Mouse (Mus musculus) thymus, postnatal 4 days (tissue): Measurements from ENCODE around the gene Wnt7a.

Experiments
- DNase-seq: peaks from one replicate; pipeline ENCODE4 v3.0.0; 2021

Gene Wnt7a

DNA sequence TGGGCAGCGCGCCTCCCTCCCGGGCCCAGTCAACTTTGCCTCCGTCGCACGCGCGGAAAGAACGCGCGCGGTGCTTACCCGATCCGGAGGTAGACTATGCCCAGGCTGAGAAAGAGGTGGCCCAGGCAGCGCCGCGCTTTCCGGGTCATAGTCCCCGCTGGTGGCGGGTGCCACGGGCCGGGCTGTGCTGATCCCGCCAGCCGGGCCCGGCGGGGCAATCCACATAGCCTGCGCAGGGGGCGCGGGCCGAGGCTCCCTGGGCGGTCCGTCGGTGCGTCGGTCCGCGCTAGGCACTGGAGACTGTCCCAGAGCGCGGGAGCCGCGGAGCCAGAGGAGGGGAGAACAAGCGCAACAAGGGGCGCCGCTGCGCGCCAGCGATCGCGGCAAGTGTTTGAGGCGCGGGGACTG lies at the start of gene Wnt7a:
Gene Wnt7a, minus strand, starts transcription at position 403 of the 408 bp plus-strand sequence.
- DNase-seq, result peak; percentile 51

DNA sequence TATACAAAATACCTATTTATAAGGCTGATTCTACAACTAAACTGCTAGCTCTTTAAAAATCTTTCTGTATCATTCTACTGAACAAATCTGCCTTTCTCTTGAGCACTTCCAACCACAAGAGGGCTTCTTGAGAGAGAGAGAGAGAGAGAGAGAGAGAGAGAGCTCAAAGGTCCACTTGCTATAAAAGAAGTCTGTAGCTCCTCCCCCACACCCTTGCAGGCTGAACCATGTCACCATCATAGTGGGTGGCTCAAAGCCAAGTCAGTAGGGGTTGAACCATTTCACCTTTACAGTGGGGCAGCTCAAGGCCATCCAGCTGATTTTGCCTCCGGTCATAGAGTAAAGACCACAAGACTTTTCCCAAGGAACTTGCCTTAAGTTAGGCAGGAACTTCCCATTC lies 48.3 kb upstream of the Wnt7a start:
- no peak for DNase-seq

DNA sequence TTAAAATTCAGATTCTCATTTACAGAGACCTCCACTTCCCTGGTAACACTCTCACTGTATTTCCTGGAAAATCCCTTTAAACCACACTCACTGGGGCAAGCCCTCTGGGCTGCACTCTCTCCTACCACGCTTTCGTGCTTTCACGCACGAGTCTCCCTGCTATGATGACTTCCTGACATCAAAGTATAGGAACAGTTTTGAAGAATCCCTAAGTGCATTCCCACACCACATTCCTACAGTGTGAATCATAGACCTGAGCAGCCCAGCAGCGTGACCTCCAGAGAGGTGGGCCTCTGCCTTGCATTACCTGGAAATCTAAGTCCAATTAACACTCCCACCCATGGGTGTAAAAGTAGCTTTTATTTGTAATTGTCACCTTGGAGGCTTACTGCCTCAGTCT lies 43.4 kb upstream of the Wnt7a start:
- no peak for DNase-seq

DNA sequence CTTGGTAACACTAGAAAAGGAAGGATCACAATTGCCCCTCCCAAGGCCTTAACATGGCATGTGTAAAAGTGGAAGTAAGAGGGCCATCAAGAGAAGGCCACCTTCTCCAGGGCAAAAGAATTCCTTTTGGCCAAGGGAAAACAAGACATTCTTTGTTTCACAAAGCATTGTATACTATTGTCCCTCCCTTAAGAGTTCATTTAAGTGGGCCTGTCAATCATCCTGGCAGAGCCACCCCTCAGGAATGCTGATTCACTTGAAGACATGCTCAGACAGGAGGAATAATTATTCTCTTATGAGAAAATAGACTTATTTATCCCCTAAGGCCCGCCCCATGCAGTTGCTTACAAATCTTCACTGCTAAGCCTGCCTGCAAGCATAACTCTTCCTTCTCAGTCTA lies 40.9 kb upstream of the Wnt7a start:
- DNase-seq, result no peak

DNA sequence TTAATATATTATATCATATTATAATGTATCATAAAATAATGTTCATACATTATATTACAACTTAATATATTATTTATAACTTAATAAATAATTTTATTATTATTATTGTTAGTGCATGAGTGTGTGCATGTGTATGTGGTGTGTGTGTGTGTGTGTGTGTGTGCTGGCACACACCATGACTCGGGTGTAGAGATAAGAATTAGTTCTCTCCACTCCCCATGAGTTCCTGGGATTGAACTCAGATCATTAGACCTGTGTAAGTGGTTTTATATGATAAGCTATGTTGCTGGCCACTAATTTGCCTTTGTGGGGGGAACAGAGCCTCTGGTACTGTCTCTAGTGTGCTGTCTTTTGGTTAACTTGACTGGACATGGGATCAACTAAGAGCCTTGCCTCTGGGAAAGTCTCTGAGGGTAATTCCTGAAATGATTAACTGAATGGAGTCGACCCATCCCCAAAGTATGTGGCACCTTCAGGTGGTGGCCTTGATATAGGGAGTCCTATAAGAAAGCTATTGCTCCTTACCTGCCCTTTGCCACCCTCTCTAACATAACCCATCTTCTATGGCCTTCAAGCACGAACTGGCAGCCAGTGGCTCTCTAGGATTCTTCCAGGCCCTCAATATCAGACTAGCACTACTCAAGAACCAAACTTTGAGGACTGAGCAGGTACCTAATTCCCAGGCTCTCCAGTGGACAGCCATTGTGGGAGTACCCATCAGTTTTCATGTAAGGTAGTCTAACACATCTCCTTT lies 38.5 kb upstream of the Wnt7a start:
- no peak for DNase-seq

DNA sequence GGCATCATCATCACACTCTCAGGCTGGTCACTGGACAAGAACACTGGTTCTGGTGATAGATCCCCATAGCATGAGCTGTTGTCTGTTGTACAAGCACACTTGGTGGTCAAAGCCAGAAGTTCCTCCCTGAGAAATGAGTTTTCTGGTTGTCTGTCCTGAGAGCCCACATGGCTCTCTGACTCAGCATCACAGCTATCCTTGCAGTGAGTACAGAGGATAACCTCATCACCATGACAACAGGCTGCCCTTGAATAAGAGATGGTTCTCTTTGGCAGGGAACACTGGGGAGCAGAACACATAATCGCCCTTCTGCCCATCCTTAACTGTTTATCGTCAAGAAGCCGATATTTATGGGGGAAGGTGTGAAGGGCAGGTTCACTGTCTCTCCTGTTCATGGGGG lies 34.2 kb upstream of the Wnt7a start:
- DNase-seq, result no peak

DNA sequence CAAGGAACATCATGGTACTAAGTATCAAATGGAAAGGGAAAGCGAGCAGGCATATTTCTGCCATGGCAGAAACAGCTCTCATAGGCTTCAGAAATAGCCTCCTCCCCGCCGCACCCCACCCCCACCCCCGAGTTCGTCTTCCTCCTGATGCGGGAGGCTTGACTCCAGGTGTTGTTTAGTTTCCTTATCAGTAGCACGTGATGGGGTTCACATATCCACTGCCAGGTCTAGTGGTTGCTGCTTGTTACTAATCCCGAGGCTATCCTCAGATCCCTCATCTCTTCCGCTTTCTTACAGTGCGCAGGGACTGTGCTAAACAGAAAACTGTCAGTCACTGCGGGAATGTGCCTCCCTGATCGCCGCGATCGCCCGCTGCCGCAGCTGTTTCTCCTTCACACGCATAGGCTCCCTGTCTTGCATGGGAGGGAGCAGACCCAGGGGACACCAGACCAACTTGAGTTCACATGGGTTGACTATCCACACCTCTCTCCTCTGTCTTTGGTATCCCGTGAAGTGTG lies 30.0 kb upstream of the Wnt7a start:
- DNase-seq, result peak; percentile 16

DNA sequence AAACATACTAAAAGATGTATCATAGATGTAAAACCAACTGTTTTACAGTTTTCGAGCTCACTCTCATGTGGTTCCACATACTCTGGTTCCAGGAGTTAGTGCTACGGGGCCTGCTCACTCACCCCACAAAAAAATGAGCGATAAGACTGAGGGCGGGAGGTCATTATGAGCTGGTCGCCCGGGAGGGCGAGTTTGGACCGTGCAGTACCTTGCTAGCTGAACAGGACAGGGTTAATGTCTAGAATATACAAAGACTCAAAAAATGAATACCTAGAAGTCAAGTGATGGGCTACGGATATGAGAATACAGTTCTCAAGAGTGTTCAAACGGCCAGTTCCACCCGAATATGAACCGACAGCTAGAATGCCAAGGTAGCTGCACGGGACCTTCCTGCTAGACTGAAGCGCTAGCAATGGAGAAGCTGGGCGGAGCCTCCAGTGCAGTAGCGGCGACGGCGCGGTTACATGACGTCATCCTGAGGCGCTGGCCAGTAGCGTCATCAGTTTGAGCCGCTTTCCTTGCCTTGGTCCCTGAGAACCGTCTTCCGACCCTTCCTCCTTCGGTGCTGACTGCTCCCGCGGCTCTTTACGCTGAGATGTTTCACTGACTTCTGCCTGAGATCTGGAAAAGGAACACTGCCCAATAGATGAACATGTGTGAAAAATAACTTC lies 29.4 kb upstream of the Wnt7a start:
- peak; percentile 97 for DNase-seq

DNA sequence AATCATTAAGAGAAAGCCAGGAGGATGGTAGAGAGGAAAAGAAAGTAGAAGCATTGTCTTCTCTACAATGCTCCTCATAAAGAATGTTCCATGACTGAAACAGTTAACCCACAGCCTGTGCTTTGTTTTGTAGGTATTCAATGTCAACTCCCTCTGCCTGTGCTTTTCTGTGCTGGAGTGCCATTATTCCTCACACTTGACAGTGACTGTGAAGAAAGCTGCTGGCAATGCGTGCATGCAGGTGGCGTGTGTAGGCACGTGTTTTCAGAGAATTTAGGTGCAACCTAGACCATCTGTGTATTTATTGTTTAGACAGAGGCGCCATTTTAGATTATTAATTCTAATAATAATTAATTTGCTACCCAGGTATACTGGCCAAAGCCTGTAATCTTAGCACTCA lies 13.0 kb upstream of the Wnt7a start:
- DNase-seq, result no peak

DNA sequence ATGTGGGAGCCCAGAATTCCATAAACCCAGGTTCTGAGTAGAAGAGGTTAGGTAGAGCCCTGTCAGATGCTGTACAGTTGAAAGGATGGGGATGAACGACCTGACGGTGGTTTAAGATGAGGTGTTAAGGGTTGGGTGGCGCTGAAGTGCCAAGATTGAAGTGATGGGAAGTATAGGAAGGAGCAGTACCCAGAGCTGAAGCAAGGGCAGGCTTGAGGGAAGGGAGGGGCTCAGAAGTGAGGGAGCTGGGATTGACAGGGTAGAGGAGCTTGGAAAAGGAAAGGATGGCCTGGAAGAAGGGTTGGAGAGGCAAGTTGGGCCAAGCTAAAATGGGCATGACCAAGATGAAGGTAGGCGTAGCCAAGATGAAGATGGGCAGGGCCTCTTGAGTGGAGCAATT lies 10.5 kb upstream of the Wnt7a start:
- no peak for DNase-seq

DNA sequence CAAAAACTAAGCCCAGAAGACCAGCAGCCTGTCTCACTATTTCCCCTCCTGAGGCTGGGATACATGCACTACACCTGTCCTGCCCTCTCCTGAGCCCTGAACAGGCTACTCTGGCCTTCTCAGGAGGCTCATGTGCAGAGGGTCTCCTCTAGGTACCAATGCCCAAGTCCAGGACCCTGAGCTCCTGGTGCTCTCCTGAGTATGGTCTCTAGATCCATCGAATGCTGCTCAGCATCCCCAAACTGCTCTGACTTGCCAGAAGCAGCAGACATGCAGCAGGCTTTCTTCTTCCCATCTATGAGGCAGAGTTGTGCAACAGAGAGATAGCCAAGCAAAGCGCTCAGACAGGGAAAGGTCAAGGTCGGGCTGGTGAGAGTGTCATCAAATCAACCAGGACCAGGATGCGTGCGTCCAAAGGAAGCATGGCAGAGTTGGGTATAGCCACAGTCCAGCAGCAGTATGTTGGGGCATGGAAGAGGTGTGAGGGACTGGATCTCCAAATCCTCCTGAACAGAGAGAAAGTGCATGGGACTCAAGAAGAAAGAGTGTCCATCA lies 6.2 kb upstream of the Wnt7a start:
- no peak for DNase-seq

DNA sequence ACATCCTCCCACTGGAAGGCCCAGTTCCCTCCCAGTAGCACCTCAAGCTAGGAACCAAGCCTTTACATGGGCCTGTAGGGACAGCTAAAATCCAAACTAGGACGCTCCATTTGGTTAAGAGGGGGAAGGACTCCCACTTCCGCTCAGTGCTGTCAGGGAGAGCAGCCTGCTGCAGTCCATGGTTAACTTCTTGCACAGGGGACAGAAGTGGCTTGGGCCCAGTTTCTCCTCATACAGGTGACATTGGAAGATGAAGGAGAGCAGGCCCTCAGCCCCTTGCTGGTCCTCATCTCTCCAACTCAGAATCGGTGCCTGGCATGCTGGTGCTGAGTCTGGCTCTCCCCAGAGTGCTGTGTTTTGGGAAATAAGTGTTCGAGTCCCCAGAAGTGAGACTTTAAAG lies 5.0 kb upstream of the Wnt7a start:
- DNase-seq, result no peak

DNA sequence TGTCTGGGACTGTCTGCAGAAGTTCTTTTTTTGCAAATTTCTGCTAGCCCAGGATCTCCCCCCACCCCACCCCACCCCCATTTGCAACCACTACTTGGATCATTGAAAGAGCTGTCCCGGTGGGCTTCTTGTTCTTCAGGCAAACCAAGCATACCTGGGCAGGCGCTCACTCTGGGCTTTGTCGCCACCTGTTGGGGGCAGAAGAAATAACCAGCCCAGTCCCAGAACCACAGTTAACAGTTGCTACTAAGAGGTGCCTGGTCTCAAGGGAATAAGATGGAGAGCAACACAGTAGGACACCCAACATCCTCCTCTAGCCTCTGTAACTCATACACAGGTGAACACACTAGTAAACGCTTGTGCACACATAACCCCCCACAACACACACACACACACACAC lies 3.7 kb upstream of the Wnt7a start:
- DNase-seq, result peak; percentile 72

DNA sequence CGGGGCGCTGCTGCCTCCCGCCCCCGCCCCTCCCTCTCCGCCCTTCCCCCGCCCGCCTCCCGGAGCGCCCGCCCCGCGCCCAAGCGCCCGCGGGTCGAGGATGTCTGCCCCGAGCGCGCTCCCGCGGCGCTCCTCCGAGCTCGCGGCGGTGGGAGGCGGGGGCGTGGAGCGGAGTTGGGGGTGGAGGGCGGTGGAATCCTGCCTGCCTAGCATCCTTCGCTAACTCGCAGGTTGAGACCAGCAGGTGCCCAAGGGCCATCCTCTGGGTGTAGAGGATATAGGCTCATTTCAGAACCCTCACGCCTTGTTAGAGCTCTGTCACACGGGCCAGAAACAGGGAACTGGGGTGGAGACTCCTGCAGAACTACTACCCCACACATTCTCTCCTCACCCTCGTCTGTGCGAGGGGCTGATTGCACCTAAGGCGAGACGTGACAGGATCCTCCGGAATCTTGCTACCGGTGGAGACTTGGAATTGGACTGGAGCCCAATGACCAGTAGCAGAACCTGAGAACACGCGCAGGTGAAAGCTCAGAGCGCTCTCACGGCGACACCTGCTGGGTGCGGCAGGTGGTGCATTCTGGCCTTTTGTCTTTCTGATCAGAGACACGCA lies 312 bp upstream of the Wnt7a start:
- peak; percentile 81 for DNase-seq

DNA sequence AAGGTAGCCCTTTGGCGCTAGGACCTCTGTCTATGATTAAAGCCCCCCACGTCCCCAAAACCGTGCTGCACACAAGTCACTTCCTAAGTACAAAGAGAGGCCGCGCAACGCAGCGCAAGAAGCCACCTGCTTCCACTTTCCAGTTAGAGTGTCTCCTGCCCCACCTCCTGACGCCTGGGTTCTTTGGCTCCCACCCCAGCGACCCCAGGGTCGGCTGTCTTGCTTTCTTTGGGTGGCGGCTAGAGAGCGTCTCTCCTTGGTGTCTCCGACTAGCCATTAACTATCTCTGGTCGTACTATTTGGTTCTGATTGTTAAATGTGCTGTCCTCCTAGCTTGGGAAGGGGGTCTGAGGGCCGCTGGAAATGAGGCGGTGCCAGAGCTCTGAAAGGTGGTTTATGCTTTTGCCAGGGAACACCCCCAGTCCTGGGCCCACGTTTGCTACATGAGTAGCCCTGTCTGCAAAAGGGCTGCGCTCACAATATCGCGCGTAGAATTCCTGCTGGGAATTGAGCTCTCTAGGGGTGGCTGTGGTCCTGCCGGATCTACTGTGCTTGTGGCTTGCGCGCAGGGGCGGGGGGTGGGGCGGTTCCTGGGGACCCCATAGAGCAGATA lies 889 bp downstream of the Wnt7a start:
- no peak for DNase-seq

DNA sequence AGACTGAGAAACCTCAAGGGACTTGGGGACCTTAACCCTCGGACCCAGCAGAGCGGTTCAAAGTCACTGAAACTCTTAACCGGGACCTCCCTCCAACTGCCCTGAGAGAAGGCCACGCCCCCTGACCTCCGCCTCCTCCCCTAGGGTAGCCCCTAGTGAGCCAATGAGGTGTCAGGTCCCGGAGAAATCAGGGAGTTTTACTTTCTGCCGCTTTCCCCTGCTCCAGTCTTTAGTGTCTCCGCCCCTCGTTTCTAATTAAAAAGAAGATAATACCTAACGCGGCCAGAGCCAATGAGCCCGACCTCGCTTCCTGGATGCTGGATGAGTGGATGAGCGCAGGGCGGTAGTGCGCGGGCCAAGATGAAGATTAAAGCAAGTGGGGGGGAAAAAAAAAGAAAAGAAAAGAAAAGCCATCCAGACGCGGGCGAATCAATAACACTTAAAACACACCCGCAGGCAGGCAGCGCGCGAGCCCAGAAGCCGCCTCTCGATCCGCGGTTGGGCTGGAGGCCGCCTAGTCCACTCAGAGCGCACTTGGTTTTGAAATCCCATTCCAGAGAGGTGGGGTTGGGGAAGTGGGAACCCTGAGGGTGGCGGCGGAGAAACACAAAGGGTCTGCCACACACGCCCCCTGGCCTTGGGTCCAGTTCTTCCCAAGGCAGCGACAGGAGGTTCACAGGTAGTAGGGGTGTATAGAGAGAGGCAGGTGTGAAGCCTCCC lies 1.6 kb downstream of the Wnt7a start:
- no peak for DNase-seq

DNA sequence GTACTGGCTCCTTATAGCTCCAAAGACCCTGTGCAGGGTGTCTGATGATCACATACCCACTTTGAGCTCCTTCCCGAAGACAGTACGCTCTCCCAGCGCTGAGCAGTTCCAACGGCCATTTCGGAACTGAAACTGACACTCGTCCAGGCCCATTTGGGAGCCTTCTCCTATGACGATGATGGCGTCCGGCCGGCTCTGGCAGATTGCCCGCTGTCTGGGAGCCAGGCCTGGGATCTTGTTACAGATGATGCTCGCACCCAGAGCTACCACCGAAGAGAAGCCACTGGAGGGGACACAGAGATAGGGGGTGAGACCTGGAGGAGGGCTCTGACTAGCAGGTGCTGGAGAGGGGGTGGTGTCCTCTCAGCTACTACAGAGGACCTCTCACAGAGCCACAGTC lies 2.5 kb downstream of the Wnt7a start:
- no peak for DNase-seq

DNA sequence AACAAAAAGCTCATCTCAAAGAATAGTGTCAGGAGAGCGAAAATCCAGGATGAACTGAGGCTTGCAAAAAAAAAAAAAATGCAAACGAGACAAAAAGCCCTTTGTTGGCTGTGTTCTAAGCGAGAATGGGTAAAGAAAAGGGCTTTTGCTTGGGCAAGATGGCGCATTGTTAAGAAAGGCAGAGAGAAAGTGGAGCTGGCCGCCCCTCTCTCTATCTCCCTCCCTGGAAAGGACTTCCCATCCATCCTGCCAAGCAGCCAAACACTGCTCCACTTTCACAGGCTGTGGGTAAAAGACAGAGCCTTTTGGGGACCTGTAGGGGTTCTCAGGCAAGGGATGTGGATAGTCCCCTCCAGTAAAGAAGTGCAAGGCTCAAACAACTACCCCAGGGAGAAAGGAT lies 9.6 kb downstream of the Wnt7a start:
- no peak for DNase-seq

DNA sequence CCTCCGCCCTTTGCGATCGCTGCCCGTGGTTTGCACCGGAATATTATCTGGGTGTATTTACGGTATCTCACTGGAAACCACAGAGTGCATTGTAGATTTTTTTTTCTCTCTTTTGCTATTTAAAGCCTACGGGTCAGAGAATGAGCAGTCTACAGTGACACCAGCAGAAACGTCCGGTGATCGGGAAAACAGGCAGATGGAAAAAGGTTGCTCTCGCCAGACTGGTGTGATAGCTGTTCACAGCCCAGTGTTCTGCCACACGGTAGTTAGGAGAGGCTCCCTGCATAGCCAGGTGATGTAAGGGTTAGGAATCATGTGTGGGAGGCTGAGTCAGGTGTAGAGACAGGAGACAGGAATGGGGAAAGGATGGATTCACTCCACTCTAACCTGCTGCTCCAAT lies 10.6 kb downstream of the Wnt7a start:
- no peak for DNase-seq

DNA sequence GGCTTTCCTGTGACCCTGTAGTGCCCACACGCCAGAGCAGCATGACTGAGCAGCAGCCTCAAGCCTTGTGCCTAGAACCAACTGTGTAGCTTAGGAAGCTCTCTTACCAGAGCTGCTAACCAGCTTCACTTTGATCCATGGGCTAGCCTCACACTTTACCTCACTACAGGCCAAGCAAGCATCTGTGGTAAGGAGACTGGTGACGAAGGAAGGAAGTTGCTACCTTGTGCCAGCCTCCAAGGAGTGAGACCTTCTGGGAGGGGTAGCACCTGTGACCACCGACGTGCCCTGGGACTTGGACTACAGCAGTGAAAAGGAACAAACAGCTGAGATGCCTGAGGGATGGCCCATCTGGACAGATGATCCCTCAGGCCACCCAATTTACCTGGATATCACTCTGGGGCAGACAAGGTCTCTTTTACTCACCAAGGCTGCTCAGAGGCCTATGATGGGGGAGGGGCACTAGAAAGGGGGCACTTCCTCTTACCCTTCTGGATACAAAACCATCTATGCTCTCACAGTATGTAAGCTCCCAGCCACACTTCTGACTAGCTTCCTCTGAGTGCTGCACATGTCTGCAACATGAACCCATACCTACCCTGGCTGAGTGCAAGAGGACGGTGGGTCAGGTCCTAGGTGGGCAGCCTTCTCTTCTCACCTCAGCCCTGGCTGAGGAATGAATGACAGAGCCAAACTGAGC lies 18.5 kb downstream of the Wnt7a start:
- peak; percentile 14 for DNase-seq

DNA sequence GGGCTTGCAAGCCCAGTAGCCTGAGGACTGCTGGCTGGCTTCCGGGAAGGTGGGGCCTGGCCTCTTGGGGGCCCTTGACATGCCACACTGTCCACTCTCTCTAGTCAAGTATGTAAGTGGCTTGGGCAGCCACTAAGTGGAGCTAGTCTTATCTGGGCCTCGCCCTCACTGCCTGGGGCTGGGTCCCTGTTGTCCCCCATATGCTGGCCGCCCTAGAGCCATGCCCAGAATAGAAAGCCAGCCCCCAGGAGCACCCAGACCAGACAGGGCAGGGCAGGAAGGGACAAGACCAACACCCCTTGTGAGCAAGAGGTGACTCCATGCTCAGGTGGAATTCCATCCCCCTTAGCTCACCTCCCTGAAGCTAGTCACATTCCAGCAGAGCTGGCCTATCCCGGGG lies 22.0 kb downstream of the Wnt7a start:
- DNase-seq, result no peak

DNA sequence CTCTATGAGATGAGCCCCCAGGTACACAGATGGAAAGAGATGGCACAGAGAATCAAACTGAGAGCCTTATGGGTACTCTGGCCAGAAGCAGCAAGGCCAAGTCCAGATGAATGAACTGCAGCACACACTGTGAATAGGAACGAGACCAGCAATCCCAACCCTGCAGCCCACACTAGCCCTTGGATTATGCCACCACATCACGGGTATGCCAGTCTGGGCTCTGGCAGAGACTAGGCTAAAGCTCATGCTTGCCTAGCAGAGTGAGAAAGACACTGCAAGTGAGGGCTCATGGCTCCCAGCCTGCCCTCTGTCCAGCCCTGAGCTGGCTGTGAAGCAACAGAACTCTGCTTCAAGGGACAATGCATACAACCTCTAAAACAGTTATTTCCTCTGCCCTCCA lies 26.7 kb downstream of the Wnt7a start:
- DNase-seq, result no peak
